In genomic region chr7:127899997-127900396, GRCm38 (mm10) we compare ENCODE assay signal across 28 mouse cellular contexts. TPM values are rescaled to one million over a fixed set of nuclear protein-coding genes. Genes with fewer than 3 reads are reported as not detected.
DNase-seq lines count a peak whose midpoint lies in the region; ATAC-seq and TF ChIP-seq lines count a peak whose summit lies in the region.
"Had no signal": no experiment of that assay in that cellular context is flagged by ENCODE, and none has a peak within 500 bp of the region (broad histone marks: within the 10 kb centered on the region; RNA-seq: fewer than 3 reads in every experiment).

No protein-coding gene starts in this region.

- 25% methylated on average over 7 of the region's 7 CpGs for WGBS in thymus, adult 2 months
- WGBS in intestine, postnatal 0 days, result 18% methylated on average over 7 of the region's 7 CpGs

- H3K4me1 ChIP-seq in thymus, adult 2 months (replicated peaks; ENCODE audit: control insufficient read depth, insufficient read depth, low read length), result peaks cover 37% of the 10 kb centered on the region
- H3K4me1 ChIP-seq in intestine, postnatal 0 days (replicated peaks; ENCODE audit: control insufficient read depth, insufficient read depth, low read length), result peaks cover 4% of the 10 kb centered on the region; the same call in 1 of the 2 replicates

- H3K9ac ChIP-seq in intestine, postnatal 0 days (ENCODE audit: low read depth, low read length), result peak overlapping the region; percentile 31; the same call in 1 of the 2 replicates
- H3K9ac ChIP-seq: forebrain, embryonic 12.5 days; heart, embryonic 15.5 days; midbrain, embryonic 12.5 days had no signal

- no peak for TF ChIP-seq CTCF in thymus, adult 2 months (IDR thresholded peaks at IDR 0.05; ENCODE audit: borderline replicate concordance, control insufficient read depth, extremely low read depth, insufficient read depth, low read length, poor library complexity)
- TF ChIP-seq CTCF in intestine, postnatal 0 days (IDR thresholded peaks at IDR 0.05; ENCODE audit: low read depth), result no peak

- peak; percentile 49 for ATAC-seq in intestine, postnatal 0 days
- ATAC-seq in megakaryocyte-erythroid progenitor cell, adult 5-6 weeks (replicated peaks; ENCODE audit: low FRiP score, low TSS enrichment, poor library complexity, severe bottlenecking), result 0 out of 2 replicates have a peak, but pooled peaks have one; percentile 13
- ATAC-seq: hindbrain, postnatal 0 days; lung, postnatal 0 days had no signal

- no peaks in the 10 kb centered on the region for H3K36me3 ChIP-seq in thymus, adult 2 months (ENCODE audit: control insufficient read depth, insufficient read depth, low read length)
- H3K36me3 ChIP-seq in intestine, postnatal 0 days (ENCODE audit: control insufficient read depth, insufficient read depth), result no peaks in the 10 kb centered on the region
- H3K36me3 ChIP-seq: forebrain, embryonic 12.5 days; heart, embryonic 15.5 days; midbrain, embryonic 12.5 days had no signal

- peak overlapping the region; percentile 46 for H3K4me2 ChIP-seq in intestine, postnatal 0 days (replicated peaks; ENCODE audit: low read depth)
- H3K4me2 ChIP-seq: forebrain, embryonic 12.5 days; heart, embryonic 15.5 days; midbrain, embryonic 12.5 days had no signal

- no peak for DNase-seq in thymus, adult 2 months
- no peak for DNase-seq in thymus, postnatal 10 days (ENCODE audit: low spot score in 2 of 2)
- no peak for DNase-seq in ovary, postnatal 10 days (ENCODE audit: low spot score)
- no peak for DNase-seq in adrenal gland, postnatal 14 days
- no peak for DNase-seq in embryo, embryonic 10.5 days (ENCODE audit: low spot score)
- DNase-seq: cerebellum, adult 8-10 months; gastrocnemius, postnatal 14 days; heart, adult 2 months; heart, postnatal 4 days; right cerebral cortex, postnatal 4 days; thymus, postnatal 25 days had no signal

- no peak overlapping the region for H3K4me3 ChIP-seq in thymus, adult 2 months (ENCODE audit: control insufficient read depth, insufficient read depth, low read length)
- no peak overlapping the region for H3K4me3 ChIP-seq in intestine, postnatal 0 days (ENCODE audit: low read depth, low read length)
- H3K4me3 ChIP-seq: forebrain, embryonic 12.5 days; heart, adult 2 months; heart, embryonic 15.5 days; midbrain, embryonic 12.5 days had no signal

- no peaks in the 10 kb centered on the region for H3K9me3 ChIP-seq in intestine, postnatal 0 days (ENCODE audit: control insufficient read depth)
- H3K9me3 ChIP-seq: forebrain, embryonic 12.5 days; heart, embryonic 15.5 days; midbrain, embryonic 12.5 days had no signal

- no peak for TF ChIP-seq POLR2A in thymus, adult 2 months (IDR thresholded peaks at IDR 0.05; ENCODE audit: control insufficient read depth, extremely low read depth, insufficient read depth, low read length, poor library complexity)

- no peaks in the 10 kb centered on the region for H3K27me3 ChIP-seq in thymus, adult 2 months (ENCODE audit: control insufficient read depth, insufficient read depth, low read length)
- H3K27me3 ChIP-seq in intestine, postnatal 0 days (replicated peaks; ENCODE audit: control insufficient read depth, insufficient read depth, low read length), result no peaks in the 10 kb centered on the region
- H3K27me3 ChIP-seq: heart, embryonic 15.5 days; midbrain, embryonic 12.5 days had no signal

- peak overlapping the region; percentile 62 for H3K27ac ChIP-seq in thymus, adult 2 months (ENCODE audit: control insufficient read depth, insufficient read depth, low read length)
- H3K27ac ChIP-seq in intestine, postnatal 0 days (ENCODE audit: low read depth, low read length), result peak overlapping the region; percentile 82
- H3K27ac ChIP-seq: forebrain, embryonic 12.5 days; heart, adult 2 months; heart, embryonic 15.5 days; hindbrain, postnatal 0 days; midbrain, embryonic 12.5 days had no signal

RNA-seq across cellular contexts. Expression of gene Bckdk, which starts 3.9 kb away (rescaled TPM):
- polyA plus RNA-seq in thymus, adult 2 months (2012; rRNA removed), result 94.9 and 103 TPM in 2 replicates
- 94.0 and 94.2 TPM in 2 replicates for polyA plus RNA-seq in intestine, postnatal 0 days (2015; fragmentation: Nextera tagmentation; extraction: Ambion mirVana)
- 76.8 and 85.0 TPM in 2 replicates for total RNA-seq in megakaryocyte-erythroid progenitor cell, adult 5-6 weeks (2014; fragmentation: Nextera tagmentation)
- 32.4 and 62.8 TPM in 2 replicates for total RNA-seq in megakaryocyte-erythroid progenitor cell, adult 5-6 weeks (2017)
- total RNA-seq in adrenal gland, postnatal 14 days (2021), result 130 and 135 TPM in 2 replicates

RNA-seq across cellular contexts. Expression of gene Vkorc1, which starts 4.6 kb away (rescaled TPM):
- polyA plus RNA-seq in thymus, adult 2 months (2012; rRNA removed), result 56.9 and 75.1 TPM in 2 replicates
- 194 and 219 TPM in 2 replicates for polyA plus RNA-seq in intestine, postnatal 0 days (2015; fragmentation: Nextera tagmentation; extraction: Ambion mirVana)
- 54.1 and 72.8 TPM in 2 replicates for total RNA-seq in megakaryocyte-erythroid progenitor cell, adult 5-6 weeks (2014; fragmentation: Nextera tagmentation)
- 25.4 and 37.0 TPM in 2 replicates for total RNA-seq in megakaryocyte-erythroid progenitor cell, adult 5-6 weeks (2017)
- total RNA-seq in adrenal gland, postnatal 14 days (2021), result 60.7 and 92.8 TPM in 2 replicates

RNA-seq across cellular contexts. Expression of gene Gm21974, which starts 4.7 kb away (rescaled TPM):
- not detected in 2 replicates for polyA plus RNA-seq in thymus, adult 2 months (2012; rRNA removed)
- not detected in 2 replicates for polyA plus RNA-seq in intestine, postnatal 0 days (2015; fragmentation: Nextera tagmentation; extraction: Ambion mirVana)
- not detected in 2 replicates for total RNA-seq in megakaryocyte-erythroid progenitor cell, adult 5-6 weeks (2014; fragmentation: Nextera tagmentation)
- total RNA-seq in megakaryocyte-erythroid progenitor cell, adult 5-6 weeks (2017), result not detected in 2 replicates
- total RNA-seq in adrenal gland, postnatal 14 days (2021), result not detected in 2 replicates
- total RNA-seq: adrenal gland, postnatal 4 days; common myeloid progenitor, adult 5-6 weeks; gastrocnemius, postnatal 14 days; heart, adult 2 months; heart, postnatal 4 days; hindbrain, postnatal 0 days; layer of hippocampus, postnatal 14 days; left cerebral cortex, postnatal 10 days; monocyte, adult 5-6 weeks had no signal
- polyA plus RNA-seq: embryonic facial prominence, embryonic 11.5 days; forebrain, embryonic 12.5 days; heart, adult 2 months; heart, embryonic 15.5 days; hindbrain, postnatal 0 days; kidney, embryonic 14.5 days; large intestine, adult 2 months; limb, embryonic 14.5 days; lung, postnatal 0 days; midbrain, embryonic 12.5 days; neural tube, embryonic 11.5 days had no signal

RNA-seq across cellular contexts. Expression of gene Prss53, which starts 9.2 kb away (rescaled TPM):
- 2.0 and 2.5 TPM in 2 replicates for polyA plus RNA-seq in thymus, adult 2 months (2012; rRNA removed)
- polyA plus RNA-seq in intestine, postnatal 0 days (2015; fragmentation: Nextera tagmentation; extraction: Ambion mirVana), result 2.4 and 2.9 TPM in 2 replicates
- 0.81 TPM in 1 of 2 replicates, not detected in the other for total RNA-seq in megakaryocyte-erythroid progenitor cell, adult 5-6 weeks (2014; fragmentation: Nextera tagmentation)
- not detected in 2 replicates for total RNA-seq in megakaryocyte-erythroid progenitor cell, adult 5-6 weeks (2017)
- 0.70 and 0.94 TPM in 2 replicates for total RNA-seq in adrenal gland, postnatal 14 days (2021)
- total RNA-seq: monocyte, adult 5-6 weeks had no signal

RNA-seq across cellular contexts. Expression of gene Kat8, which starts 12.3 kb away (rescaled TPM):
- polyA plus RNA-seq in thymus, adult 2 months (2012; rRNA removed), result 25.5 and 29.4 TPM in 2 replicates
- polyA plus RNA-seq in intestine, postnatal 0 days (2015; fragmentation: Nextera tagmentation; extraction: Ambion mirVana), result 17.4 and 18.0 TPM in 2 replicates
- total RNA-seq in megakaryocyte-erythroid progenitor cell, adult 5-6 weeks (2014; fragmentation: Nextera tagmentation), result 32.7 and 37.9 TPM in 2 replicates
- 27.0 and 35.8 TPM in 2 replicates for total RNA-seq in megakaryocyte-erythroid progenitor cell, adult 5-6 weeks (2017)
- 24.0 and 25.5 TPM in 2 replicates for total RNA-seq in adrenal gland, postnatal 14 days (2021)
